Mouse (Mus musculus) hindlimb bud, embryonic 11.5 days (tissue): ENCODE data around the gene Prps1l3.
"Not testable (repeated sequence)": the region's sequence is repeated elsewhere in the genome, so short reads cannot be mapped to it uniquely, and the experiment has no call there.

Experiments used
- DNase-seq: peaks from one replicate; pipeline ENCODE4 v3.0.0-alpha.2; 2012; ENCODE audit warnings: low read depth, low spot score; ENCODE audit errors: extremely low spot score

Prps1l3 gene

GRCm38 (mm10) chr12:57230192-57230706, at the start of gene Prps1l3, which contains the start of gene Mipol1:
Gene Prps1l3 (plus strand): TSS chr12:57230412.
Gene Mipol1 (plus strand): TSS chr12:57230427.
- peak; percentile 74 for DNase-seq

GRCm38 (mm10) chr12:57184401-57185147, 45.6 kb upstream of the Prps1l3 start:
- no peak for DNase-seq

GRCm38 (mm10) chr12:57185475-57185874, 44.7 kb upstream of the Prps1l3 start:
- DNase-seq, result no peak

GRCm38 (mm10) chr12:57186126-57186525, 44.1 kb upstream of the Prps1l3 start:
- DNase-seq, result no peak

GRCm38 (mm10) chr12:57187032-57187431, 43.2 kb upstream of the Prps1l3 start:
- no peak for DNase-seq

- DNase-seq, result no peak
Observed at GRCm38 (mm10) chr12:57194609-57195008, 35.6 kb upstream of the Prps1l3 start.

GRCm38 (mm10) chr12:57196286-57196607, 34.0 kb upstream of the Prps1l3 start:
- DNase-seq, result no peak

GRCm38 (mm10) chr12:57196608-57197362, 33.4 kb upstream of the Prps1l3 start:
- no peak for DNase-seq

- DNase-seq, result no peak
Observed at GRCm38 (mm10) chr12:57197363-57198026, 32.7 kb upstream of the Prps1l3 start, which contains the start of gene Slc25a21. Gene Slc25a21 (minus strand): TSS chr12:57197472.

- DNase-seq, result no peak
Observed at GRCm38 (mm10) chr12:57198269-57198668, 31.9 kb upstream of the Prps1l3 start.

- no peak for DNase-seq
Observed at GRCm38 (mm10) chr12:57199427-57199826, 30.8 kb upstream of the Prps1l3 start.

- DNase-seq, result no peak
Observed at GRCm38 (mm10) chr12:57201901-57202300, 28.3 kb upstream of the Prps1l3 start.

- DNase-seq, result no peak
Observed at GRCm38 (mm10) chr12:57204276-57204851, 25.8 kb upstream of the Prps1l3 start.

- no peak for DNase-seq
Observed at GRCm38 (mm10) chr12:57211353-57212311, 18.6 kb upstream of the Prps1l3 start.

- DNase-seq, result not testable (repeated sequence)
Observed at GRCm38 (mm10) chr12:57212463-57212862, 17.7 kb upstream of the Prps1l3 start.

- no peak for DNase-seq
Observed at GRCm38 (mm10) chr12:57226411-57226810, 3.8 kb upstream of the Prps1l3 start.

- DNase-seq, result no peak
Observed at GRCm38 (mm10) chr12:57227776-57228175, 2.4 kb upstream of the Prps1l3 start.

GRCm38 (mm10) chr12:57229703-57230102, 509 bp upstream of the Prps1l3 start:
- DNase-seq, result no peak

- no peak for DNase-seq
Observed at GRCm38 (mm10) chr12:57231085-57231875, 1.1 kb downstream of the Prps1l3 start.
